15 mouse cellular contexts compared by ENCODE assay signal in the genomic region with DNA sequence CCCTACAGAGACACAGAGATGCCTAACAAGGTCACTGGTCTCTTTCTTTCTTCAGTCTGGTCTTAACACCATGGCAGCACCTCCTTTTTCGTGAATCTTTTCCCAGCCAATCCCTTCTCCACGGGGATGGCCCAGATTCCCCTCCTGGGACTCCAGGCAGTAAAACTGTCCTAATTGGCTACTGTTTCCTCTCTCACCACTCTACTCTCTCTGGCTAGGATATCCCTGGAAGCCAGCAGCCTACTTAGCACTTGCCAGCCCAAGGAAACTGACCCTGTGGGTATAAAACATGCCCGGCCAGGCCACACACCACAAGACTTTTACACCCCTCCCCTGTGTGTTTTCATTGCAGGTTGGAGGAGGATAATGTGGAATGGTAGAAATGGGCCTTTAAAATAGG.
DNase-seq lines count a peak whose midpoint lies in the region; TF ChIP-seq lines count a peak whose summit lies in the region.
"Had no signal": no experiment of that assay in that cellular context is flagged by ENCODE, and none has a peak within 500 bp of the region (broad histone marks: within the 10 kb centered on the region; RNA-seq: fewer than 3 reads in every experiment).

No protein-coding gene starts in this region.

- H3K27ac ChIP-seq in layer of hippocampus, adult 2 months: peak overlapping the region; percentile 89
- H3K27ac ChIP-seq in thymus, adult 2 months (ENCODE audit: control insufficient read depth, insufficient read depth, low read length): peak overlapping the region; percentile 35; the same call in 1 of the 2 replicates
- H3K27ac ChIP-seq: embryonic facial prominence, embryonic 13.5 days; hindbrain, embryonic 13.5 days; limb, embryonic 13.5 days; stomach, postnatal 0 days had no signal

- WGBS in thymus, adult 2 months: 93% methylated on average over 3 of the region's 3 CpGs

- peak; percentile 28 for DNase-seq in cerebellum, adult 9-10 months
- no peak for DNase-seq in cerebellum, postnatal 4 days (ENCODE audit: low spot score in 2 of 2)
- DNase-seq in layer of hippocampus, adult 2 months (ENCODE audit: low spot score in 2 of 2): peak; percentile 23 to 64
- DNase-seq in layer of hippocampus, postnatal 10 days (ENCODE audit: low spot score in 2 of 2): no peak
- DNase-seq in thymus, adult 2 months: no peak
- DNase-seq in thymus, adult 18-20 months: no peak
- no peak for DNase-seq in urinary bladder, postnatal 25 days (ENCODE audit: low spot score)
- DNase-seq: kidney, adult 18-20 months had no signal

- no peak for TF ChIP-seq CTCF in layer of hippocampus, adult 2 months (conservative IDR thresholded peaks at IDR 0.05)
- TF ChIP-seq CTCF in thymus, adult 2 months (IDR thresholded peaks at IDR 0.05; ENCODE audit: borderline replicate concordance, control insufficient read depth, extremely low read depth, insufficient read depth, low read length, poor library complexity): no peak

- H3K27me3 ChIP-seq in thymus, adult 2 months (ENCODE audit: control insufficient read depth, insufficient read depth, low read length): no peaks in the 10 kb centered on the region
- H3K27me3 ChIP-seq: embryonic facial prominence, embryonic 13.5 days; hindbrain, embryonic 13.5 days; limb, embryonic 13.5 days had no signal

- H3K4me3 ChIP-seq in layer of hippocampus, adult 2 months: no peak overlapping the region; the same call in 1 of the 2 replicates
- H3K4me3 ChIP-seq in thymus, adult 2 months (ENCODE audit: control insufficient read depth, insufficient read depth, low read length): no peak overlapping the region
- H3K4me3 ChIP-seq: embryonic facial prominence, embryonic 13.5 days; hindbrain, embryonic 13.5 days; limb, embryonic 13.5 days; midbrain, embryonic 10.5 days; myocyte had no signal

- peaks cover 19% of the 10 kb centered on the region for H3K4me1 ChIP-seq in thymus, adult 2 months (replicated peaks; ENCODE audit: control insufficient read depth, insufficient read depth, low read length)

- no peak for TF ChIP-seq POLR2A in thymus, adult 2 months (IDR thresholded peaks at IDR 0.05; ENCODE audit: control insufficient read depth, extremely low read depth, insufficient read depth, low read length, poor library complexity)

- no peaks in the 10 kb centered on the region for H3K36me3 ChIP-seq in thymus, adult 2 months (ENCODE audit: control insufficient read depth, insufficient read depth, low read length)
- H3K36me3 ChIP-seq: embryonic facial prominence, embryonic 13.5 days; G1E; hindbrain, embryonic 13.5 days; limb, embryonic 13.5 days; midbrain, embryonic 10.5 days had no signal

Comparison
In these comparisons a context has a peak if more than half of its experiments do, and no peak if none do; other contexts are left out.
1. DNase-seq: peak in cerebellum, adult 9-10 months (single experiment) and layer of hippocampus, adult 2 months (2 of 2); none in cerebellum, postnatal 4 days (0 of 2), layer of hippocampus, postnatal 10 days (0 of 2), thymus, adult 2 months (single experiment), thymus, adult 18-20 months (0 of 2) and urinary bladder, postnatal 25 days (single experiment).